Mouse (Mus musculus): Measurements from ENCODE around the gene Fer. TPM values are rescaled to one million over a fixed set of nuclear protein-coding genes. Genes with fewer than 3 reads are reported as not detected.
"Not testable (repeated sequence)": the region's sequence is repeated elsewhere in the genome, so short reads cannot be mapped to it uniquely, and the experiment has no call there.

The Fer gene
- polyA plus RNA-seq, 1 experiment from 2014 or later: 27.3 TPM

- Histone ChIP-seq H3K4me3 (replicated peaks) (no peak overlapping the region), H3K9me3 (no peaks in the 10 kb centered on the region), H3K9ac (no peak overlapping the region), H3K4me1 (no peaks in the 10 kb centered on the region), H3K36me3 (no peaks in the 10 kb centered on the region), H3K4me2 (no peak overlapping the region), H3K27ac (no peak overlapping the region), H3K27me3 (replicated peaks) (no peaks in the 10 kb centered on the region)
- no peak for ATAC-seq (ENCODE audit: insufficient read depth, low FRiP score, low read depth)
- 75% methylated on average over 1 of the region's 1 CpGs for WGBS
Observed at GRCm38 (mm10) chr17:63842226-63842625, 20.6 kb upstream of the Fer start.

DNA sequence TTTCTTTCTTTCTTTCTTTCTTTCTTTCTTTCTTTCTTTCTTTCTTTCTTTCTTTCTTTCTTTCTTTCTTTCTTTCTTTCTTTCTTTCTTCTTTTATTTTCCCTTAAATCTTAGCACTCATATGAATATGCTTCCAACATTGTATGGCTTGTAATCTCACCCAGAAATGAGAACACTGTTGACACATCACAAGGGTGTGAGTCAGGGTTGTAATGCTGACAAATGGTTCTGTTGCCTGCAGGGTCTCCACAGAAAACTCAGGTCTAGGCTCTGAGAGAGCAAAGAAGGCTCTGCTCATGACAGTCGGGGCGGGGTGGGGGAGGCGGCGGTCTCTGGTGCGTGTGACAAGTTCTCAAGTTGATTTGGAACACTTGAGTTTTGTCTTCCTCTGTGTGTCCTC lies 17.9 kb upstream of the Fer start:
- no peak for ATAC-seq (ENCODE audit: insufficient read depth, low FRiP score, low read depth)
- 67% methylated on average over 5 of the region's 5 CpGs for WGBS
- no peak overlapping the region for H3K4me3 ChIP-seq (replicated peaks)
- no peak overlapping the region for H3K9ac ChIP-seq
- H3K27me3 ChIP-seq (replicated peaks): no peaks in the 10 kb centered on the region
- no peak overlapping the region for H3K4me2 ChIP-seq
- no peaks in the 10 kb centered on the region for H3K4me1 ChIP-seq
- no peak overlapping the region for H3K27ac ChIP-seq
- H3K9me3 ChIP-seq: no peaks in the 10 kb centered on the region
- H3K36me3 ChIP-seq: no peaks in the 10 kb centered on the region

- 97% methylated on average over 3 of the region's 3 CpGs for WGBS
Observed at GRCm38 (mm10) chr17:63845766-63846165, 17.1 kb upstream of the Fer start.

GRCm38 (mm10) chr17:63849151-63849550 lies 13.7 kb upstream of the Fer start:
- no peak for ATAC-seq (ENCODE audit: insufficient read depth, low FRiP score, low read depth)
- H3K27ac ChIP-seq: peak overlapping the region; percentile 77
- no peaks in the 10 kb centered on the region for H3K36me3 ChIP-seq
- peak overlapping the region; percentile 71 for H3K9ac ChIP-seq
- H3K27me3 ChIP-seq (replicated peaks): no peaks in the 10 kb centered on the region
- no peaks in the 10 kb centered on the region for H3K4me1 ChIP-seq
- WGBS: 5% methylated on average over 6 of the region's 6 CpGs
- H3K9me3 ChIP-seq: no peaks in the 10 kb centered on the region
- H3K4me3 ChIP-seq (replicated peaks): peak overlapping the region; percentile 71
- H3K4me2 ChIP-seq: peak overlapping the region; percentile 68

More at GRCm38 (mm10) chr17:63845766-63846165, 17.1 kb upstream of the Fer start:
- ATAC-seq (ENCODE audit: insufficient read depth, low FRiP score, low read depth); H3K36me3 ChIP-seq; H3K4me3 ChIP-seq (replicated peaks); H3K27ac ChIP-seq; H3K9ac ChIP-seq; H3K4me1 ChIP-seq; H3K9me3 ChIP-seq; H3K4me2 ChIP-seq; H3K27me3 ChIP-seq (replicated peaks): not testable (repeated sequence)

- H3K4me3 ChIP-seq (replicated peaks): peak overlapping the region; percentile 71
- no peaks in the 10 kb centered on the region for H3K4me1 ChIP-seq
- H3K9ac ChIP-seq: peak overlapping the region; percentile 71
- under 1% methylated on average over 22 of the region's 22 CpGs for WGBS
- H3K9me3 ChIP-seq: no peaks in the 10 kb centered on the region
- peak overlapping the region; percentile 77 for H3K27ac ChIP-seq
- peak overlapping the region; percentile 68 for H3K4me2 ChIP-seq
- H3K36me3 ChIP-seq: no peaks in the 10 kb centered on the region
- ATAC-seq (ENCODE audit: insufficient read depth, low FRiP score, low read depth): peak; percentile 99
- no peaks in the 10 kb centered on the region for H3K27me3 ChIP-seq (replicated peaks)
Observed at GRCm38 (mm10) chr17:63849566-63849965, 13.3 kb upstream of the Fer start.

GRCm38 (mm10) chr17:63850016-63850415 lies 12.8 kb upstream of the Fer start:
- no peak overlapping the region for H3K27ac ChIP-seq
- H3K9ac ChIP-seq: no peak overlapping the region
- H3K36me3 ChIP-seq: no peaks in the 10 kb centered on the region
- no peaks in the 10 kb centered on the region for H3K9me3 ChIP-seq
- peak overlapping the region; percentile 68; the same call in 1 of the 2 replicates for H3K4me2 ChIP-seq
- no peaks in the 10 kb centered on the region for H3K27me3 ChIP-seq (replicated peaks)
- WGBS: 77% methylated on average over 9 of the region's 9 CpGs
- H3K4me1 ChIP-seq: no peaks in the 10 kb centered on the region
- no peak for ATAC-seq (ENCODE audit: insufficient read depth, low FRiP score, low read depth)
- peak overlapping the region; percentile 71; the same call in 1 of the 2 replicates for H3K4me3 ChIP-seq (replicated peaks)

DNA sequence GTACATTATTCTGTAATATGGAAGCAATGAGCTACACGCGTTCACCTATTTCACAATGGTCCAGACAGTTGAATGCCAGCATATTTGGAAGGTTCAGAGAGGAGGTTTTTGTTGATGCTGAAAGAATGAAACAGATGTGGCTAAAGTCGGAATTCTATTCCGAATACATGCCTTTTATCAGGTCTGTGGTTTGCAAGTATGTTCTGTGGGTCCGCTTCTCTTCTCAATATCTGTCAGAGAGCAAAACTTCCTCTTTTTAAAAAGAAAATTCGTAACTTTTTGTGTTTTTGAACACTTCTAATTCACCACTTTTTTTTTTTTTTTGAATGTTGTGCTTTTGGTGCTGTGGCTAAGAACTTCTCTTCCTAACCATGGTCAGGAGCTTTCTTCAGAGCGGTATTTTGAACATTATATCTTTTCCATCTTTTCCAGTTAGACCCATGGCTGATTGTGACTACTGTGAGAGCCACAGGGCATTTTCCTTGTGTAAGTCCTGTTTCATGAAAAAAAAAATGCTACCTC lies 5.8 kb upstream of the Fer start:
- H3K9ac ChIP-seq: no peak overlapping the region
- H3K4me2 ChIP-seq: no peak overlapping the region
- no peaks in the 10 kb centered on the region for H3K4me1 ChIP-seq
- no peak for ATAC-seq (ENCODE audit: insufficient read depth, low FRiP score, low read depth)
- no peaks in the 10 kb centered on the region for H3K9me3 ChIP-seq
- no peak overlapping the region for H3K4me3 ChIP-seq (replicated peaks)
- WGBS: 89% methylated on average over 7 of the region's 7 CpGs
- no peaks in the 10 kb centered on the region for H3K27me3 ChIP-seq (replicated peaks)
- H3K36me3 ChIP-seq: no peaks in the 10 kb centered on the region
- no peak overlapping the region for H3K27ac ChIP-seq

GRCm38 (mm10) chr17:63860988-63861387 lies 1.9 kb upstream of the Fer start:
- H3K27ac ChIP-seq: no peak overlapping the region
- H3K27me3 ChIP-seq (replicated peaks): no peaks in the 10 kb centered on the region

DNA sequence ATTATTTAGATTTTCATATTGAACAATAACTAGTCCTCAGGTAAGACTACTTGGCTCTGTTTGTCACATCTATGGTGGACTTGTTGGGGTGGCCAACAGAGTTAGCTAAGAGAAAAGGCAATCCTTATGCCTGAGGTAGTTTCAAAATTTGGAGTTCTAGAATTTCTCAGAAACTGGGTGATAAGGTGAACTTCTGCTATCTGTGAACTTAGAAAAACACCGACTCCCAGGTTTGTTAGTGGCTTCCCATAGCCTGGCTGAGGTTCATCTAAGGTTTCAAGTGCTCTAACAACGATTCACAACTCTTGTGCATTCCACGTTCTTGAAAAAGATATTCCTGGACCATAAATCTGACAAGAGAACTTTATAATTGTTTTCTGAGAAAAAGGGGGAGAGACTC lies 463 bp upstream of the Fer start:
- H3K27me3 ChIP-seq (replicated peaks): no peaks in the 10 kb centered on the region
- no peak overlapping the region for H3K9ac ChIP-seq
- H3K4me2 ChIP-seq: no peak overlapping the region
- H3K4me3 ChIP-seq (replicated peaks): no peak overlapping the region
- H3K36me3 ChIP-seq: no peaks in the 10 kb centered on the region
- H3K9me3 ChIP-seq: no peaks in the 10 kb centered on the region
- no peak overlapping the region for H3K27ac ChIP-seq
- no peaks in the 10 kb centered on the region for H3K4me1 ChIP-seq
- WGBS: 49% methylated on average over 3 of the region's 3 CpGs
- no peak for ATAC-seq (ENCODE audit: insufficient read depth, low FRiP score, low read depth)

More at GRCm38 (mm10) chr17:63860988-63861387, 1.9 kb upstream of the Fer start:
- Histone ChIP-seq H3K4me2 (no peak overlapping the region), H3K36me3 (no peaks in the 10 kb centered on the region), H3K9me3 (no peaks in the 10 kb centered on the region), H3K9ac (no peak overlapping the region), H3K4me3 (replicated peaks) (no peak overlapping the region), H3K4me1 (no peaks in the 10 kb centered on the region)
- 46% methylated on average over 4 of the region's 4 CpGs for WGBS
- no peak for ATAC-seq (ENCODE audit: insufficient read depth, low FRiP score, low read depth)

DNA sequence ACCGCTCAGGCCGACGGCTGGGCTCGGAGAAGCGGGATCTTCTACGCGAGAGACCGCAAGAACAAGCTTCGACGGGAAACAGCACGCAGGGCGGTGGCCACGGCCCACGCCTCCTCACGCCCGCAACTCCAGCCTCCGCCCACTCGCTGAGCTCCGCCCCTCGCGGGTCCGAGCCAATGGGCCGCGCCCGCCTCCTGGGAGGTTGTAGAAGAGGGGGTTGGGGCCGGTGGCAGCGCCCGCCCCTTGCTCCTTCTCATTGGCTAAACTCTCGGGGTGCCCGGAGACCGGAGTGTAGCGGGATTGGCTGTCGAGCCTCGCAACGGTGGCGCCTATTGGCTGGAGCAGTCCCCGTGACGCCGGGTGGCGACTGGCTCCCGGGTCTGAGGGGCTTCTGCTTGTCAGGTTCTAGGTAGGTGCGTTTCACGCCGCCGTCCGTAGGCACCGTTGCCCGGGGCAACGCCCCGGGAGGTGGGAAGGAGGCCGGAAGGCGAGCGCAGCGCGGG lies 836 bp downstream of the Fer start, which contains the start of gene A930002H24Rik:
A930002H24Rik (minus strand) TSS at position 145 of the 503 bp plus-strand sequence.
- ATAC-seq (ENCODE audit: insufficient read depth, low FRiP score, low read depth): peak; percentile 100
- Histone ChIP-seq H3K4me2 (peak within 1 kb of the TSS; percentile 89), H3K27ac (peak within 1 kb of the TSS; percentile 82), H3K4me1 (no peaks in the 10 kb centered on the region), H3K4me3 (replicated peaks) (peak within 1 kb of the TSS; percentile 90), H3K27me3 (replicated peaks) (no peaks in the 10 kb centered on the region), H3K9me3 (no peaks in the 10 kb centered on the region), H3K36me3 (no peaks in the 10 kb centered on the region), H3K9ac (peak within 1 kb of the TSS; percentile 73)
- under 1% methylated on average over 55 of the region's 55 CpGs for WGBS

- Histone ChIP-seq H3K36me3 (no peaks in the 10 kb centered on the region), H3K4me3 (replicated peaks) (peak overlapping the region; percentile 90), H3K4me2 (peak overlapping the region; percentile 83), H3K27ac (peak overlapping the region; percentile 75), H3K9ac (peak overlapping the region; percentile 73), H3K4me1 (no peaks in the 10 kb centered on the region), H3K27me3 (replicated peaks) (no peaks in the 10 kb centered on the region), H3K9me3 (no peaks in the 10 kb centered on the region)
- peak; percentile 65 for ATAC-seq (ENCODE audit: insufficient read depth, low FRiP score, low read depth)
- WGBS: under 1% methylated on average over 43 of the region's 48 CpGs
Observed at GRCm38 (mm10) chr17:63864171-63864571, 1.3 kb downstream of the Fer start.

GRCm38 (mm10) chr17:63871773-63872172 lies 8.9 kb downstream of the Fer start:
- no peaks in the 10 kb centered on the region for H3K27me3 ChIP-seq (replicated peaks)
- no peaks in the 10 kb centered on the region for H3K9me3 ChIP-seq
- WGBS: 92% methylated on average over 7 of the region's 7 CpGs
- H3K4me1 ChIP-seq: no peaks in the 10 kb centered on the region
- H3K36me3 ChIP-seq: no peaks in the 10 kb centered on the region
- no peak overlapping the region for H3K27ac ChIP-seq
- no peak overlapping the region for H3K4me3 ChIP-seq (replicated peaks)
- H3K4me2 ChIP-seq: no peak overlapping the region
- ATAC-seq (ENCODE audit: insufficient read depth, low FRiP score, low read depth): no peak
- H3K9ac ChIP-seq: no peak overlapping the region

All from stomach, embryonic 15.5 days (tissue).